In genomic region chr7:128398664-128399063, GRCm38 (mm10) we compare ENCODE assay signal across 12 mouse cellular contexts. TPM values are rescaled to one million over a fixed set of nuclear protein-coding genes. Genes with fewer than 3 reads are reported as not detected.
DNase-seq lines count a peak whose midpoint lies in the region; ATAC-seq lines count a peak whose summit lies in the region.
"Had no signal": no experiment of that assay in that cellular context is flagged by ENCODE, and none has a peak within 500 bp of the region (broad histone marks: within the 10 kb centered on the region; RNA-seq: fewer than 3 reads in every experiment).

No protein-coding gene starts in this region.

- H3K4me3 ChIP-seq in liver, embryonic 16.5 days (ENCODE audit: low read depth, low read length), result no peak overlapping the region
- H3K4me3 ChIP-seq in forebrain, embryonic 10.5 days, result no peak overlapping the region
- H3K4me3 ChIP-seq: embryonic facial prominence, embryonic 12.5 days; midbrain, embryonic 13.5 days had no signal

- WGBS in liver, embryonic 16.5 days (ENCODE audit: insufficient replicate concordance), result 10% methylated on average over 4 of the region's 4 CpGs
- 86% methylated on average over 4 of the region's 4 CpGs for WGBS in forebrain, embryonic 10.5 days

- H3K9me3 ChIP-seq in liver, embryonic 16.5 days (replicated peaks; ENCODE audit: control insufficient read depth, low read length), result no peaks in the 10 kb centered on the region
- no peaks in the 10 kb centered on the region for H3K9me3 ChIP-seq in forebrain, embryonic 10.5 days
- H3K9me3 ChIP-seq: embryonic facial prominence, embryonic 12.5 days; midbrain, embryonic 13.5 days had no signal

- H3K4me2 ChIP-seq in liver, embryonic 16.5 days (ENCODE audit: low read depth, low read length), result no peak overlapping the region
- H3K4me2 ChIP-seq: embryonic facial prominence, embryonic 12.5 days; midbrain, embryonic 13.5 days had no signal

- H3K4me1 ChIP-seq in liver, embryonic 16.5 days (ENCODE audit: control insufficient read depth, low read depth, low read length), result peaks cover 31% of the 10 kb centered on the region
- H3K4me1 ChIP-seq in forebrain, embryonic 10.5 days, result peaks cover 1% of the 10 kb centered on the region; the same call in 1 of the 2 replicates
- H3K4me1 ChIP-seq: embryonic facial prominence, embryonic 12.5 days; midbrain, embryonic 13.5 days had no signal

- H3K27ac ChIP-seq in liver, embryonic 16.5 days (ENCODE audit: low read length), result peak overlapping the region; percentile 80
- H3K27ac ChIP-seq in forebrain, embryonic 10.5 days, result no peak overlapping the region
- H3K27ac ChIP-seq: embryonic facial prominence, embryonic 12.5 days; midbrain, embryonic 13.5 days had no signal

- peak; percentile 51 to 59 for DNase-seq in spleen, postnatal 36 days (ENCODE audit: low spot score in 2 of 2)
- no peak for DNase-seq in spleen, adult 12 weeks (ENCODE audit: low spot score)
- DNase-seq in thymus, postnatal 36 days, result peak; percentile 59 to 72
- no peak for DNase-seq in heart, adult 9 months (ENCODE audit: low spot score in 2 of 2)
- DNase-seq in retina, embryonic 14.5 days (ENCODE audit: low spot score), result no peak
- no peak for DNase-seq in forebrain, embryonic 10.5 days (ENCODE audit: extremely low spot score, low spot score)
- DNase-seq: cerebellum, adult 11-12 months had no signal

- no peaks in the 10 kb centered on the region for H3K27me3 ChIP-seq in liver, embryonic 16.5 days (ENCODE audit: control insufficient read depth, insufficient read depth, low read depth, low read length)
- H3K27me3 ChIP-seq in forebrain, embryonic 10.5 days (ENCODE audit: poor library complexity, severe bottlenecking), result no peaks in the 10 kb centered on the region
- H3K27me3 ChIP-seq: embryonic facial prominence, embryonic 12.5 days; midbrain, embryonic 13.5 days had no signal

- H3K9ac ChIP-seq in liver, embryonic 16.5 days (ENCODE audit: low read depth, low read length), result 0 out of 2 replicates have a peak overlapping the region, but pooled peaks have one; percentile 11
- H3K9ac ChIP-seq: embryonic facial prominence, embryonic 12.5 days; midbrain, embryonic 13.5 days had no signal

- peak; percentile 71; the same call in 1 of the 2 replicates for ATAC-seq in common myeloid progenitor, adult 5-6 weeks (replicated peaks; ENCODE audit: low read depth, poor library complexity, severe bottlenecking)
- ATAC-seq in liver, embryonic 16.5 days (ENCODE audit: low read depth), result peak; percentile 80
- ATAC-seq: hindbrain, embryonic 16.5 days; midbrain, embryonic 13.5 days had no signal

- peaks cover 8% of the 10 kb centered on the region; the same call in 1 of the 2 replicates for H3K36me3 ChIP-seq in liver, embryonic 16.5 days (ENCODE audit: control insufficient read depth, insufficient read depth)
- H3K36me3 ChIP-seq in forebrain, embryonic 10.5 days (replicated peaks), result no peaks in the 10 kb centered on the region
- H3K36me3 ChIP-seq: embryonic facial prominence, embryonic 12.5 days had no signal

RNA-seq across cellular contexts. Expression of gene Rgs10, which starts 19.9 kb away (rescaled TPM):
- 92.0 and 99.6 TPM in 2 replicates for total RNA-seq in common myeloid progenitor, adult 5-6 weeks (2017)
- polyA plus RNA-seq in liver, embryonic 16.5 days (2015; fragmentation: Nextera tagmentation; extraction: Ambion mirVana), result 27.6 and 29.6 TPM in 2 replicates
- 4.8 and 5.9 TPM in 2 replicates for polyA plus RNA-seq in forebrain, embryonic 10.5 days (2016; fragmentation: Nextera tagmentation; extraction: Ambion mirVana)

Comparison
In these comparisons a context has a peak if more than half of its experiments do, and no peak if none do; other contexts are left out.
1. DNase-seq: peak in spleen, postnatal 36 days (2 of 2) and thymus, postnatal 36 days (2 of 2); none in spleen, adult 12 weeks (single experiment), heart, adult 9 months (0 of 2), retina, embryonic 14.5 days (single experiment) and forebrain, embryonic 10.5 days (single experiment).